Mouse (Mus musculus) midbrain, embryonic 13.5 days (tissue): ENCODE results near the gene Endog. TPM values are rescaled to one million over a fixed set of nuclear protein-coding genes. Genes with fewer than 3 reads are reported as not detected.
A peak's percentile ranks its signal among the peaks of the same experiment; 100 is the strongest.

Experiments used
- ATAC-seq: fragments of 200-750 bp; cut with Nextera tagmentation; 2 replicates; pipeline ENCODE4 v1.8.0; 2017; ENCODE audit warnings: mild to moderate bottlenecking, moderate TSS enrichment, moderate library complexity
- H3K27ac ChIP-seq: fragments of 300-500 bp; sonication (generic); 2 replicates; pipeline ENCODE4 v1.5.1; 2015; ENCODE audit warnings: inconsistent platforms, mild to moderate bottlenecking, moderate library complexity
- H3K27me3 ChIP-seq: fragments of 300-500 bp; sonication (generic); 2 replicates; pipeline ENCODE4 v1.6.1; 2015; ENCODE audit warnings: mild to moderate bottlenecking, inconsistent platforms
- H3K36me3 ChIP-seq: fragments of 300-500 bp; sonication (generic); 2 replicates; pipeline ENCODE4 v1.6.1; 2015; ENCODE audit warnings: mild to moderate bottlenecking, inconsistent platforms
- H3K4me1 ChIP-seq: fragments of 300-500 bp; sonication (generic); replicated peaks from 2 replicates; pipeline ENCODE4 v1.6.1; 2015; ENCODE audit warnings: inconsistent platforms
- H3K4me2 ChIP-seq: fragments of 300-500 bp; sonication (generic); replicated peaks from 2 replicates; pipeline ENCODE4 v1.6.1; 2015; ENCODE audit warnings: moderate library complexity, mild to moderate bottlenecking, inconsistent platforms
- H3K4me3 ChIP-seq: fragments of 300-500 bp; sonication (generic); replicated peaks from 2 replicates; pipeline ENCODE4 v1.5.1; 2015; ENCODE audit warnings: mild to moderate bottlenecking, inconsistent platforms
- H3K9ac ChIP-seq: fragments of 300-500 bp; sonication (generic); replicated peaks from 2 replicates; pipeline ENCODE4 v1.6.1; 2015; ENCODE audit warnings: mild to moderate bottlenecking, inconsistent platforms
- H3K9me3 ChIP-seq: fragments of 300-500 bp; sonication (generic); 2 replicates; pipeline ENCODE4 v1.6.1; 2016; ENCODE audit warnings: mild to moderate bottlenecking, inconsistent platforms
- WGBS: fragments of 180-500 bp; shearing (Covaris S2); methylation state at CpG from one replicate; pipeline ENCODE4 v1.1.7; 2015; 5-methylcytosine and 5-hydroxymethylcytosine counted together
- polyA plus RNA-seq: library from polyadenylated mRNA; unstranded; fragments of >200 nt; fragmentation: Nextera tagmentation; extraction: Ambion mirVana; gene quantifications from 2 replicates; pipeline ENCODE4 v1.2.1, GENCODE M21; 2015

The Endog gene
- polyA plus RNA-seq, 1 experiment from 2014 or later = 13.8 TPM

DNA sequence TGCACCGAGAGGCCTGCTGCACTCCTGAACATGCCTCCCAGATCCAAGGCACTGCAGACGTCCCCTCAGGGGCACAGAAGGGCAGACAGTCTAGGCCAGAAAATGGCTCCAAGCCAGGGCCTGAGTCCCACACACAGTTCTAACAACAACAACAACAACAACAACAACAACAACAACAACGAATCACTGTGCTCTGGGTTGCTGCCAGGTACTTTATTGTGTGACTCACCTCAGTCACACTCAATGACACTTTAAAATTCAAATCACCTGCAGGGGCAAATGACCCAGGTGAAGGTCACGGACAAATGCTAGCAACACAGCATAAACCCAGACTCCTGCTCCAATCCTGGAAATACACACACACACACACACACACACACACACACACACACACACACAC is 26.7 kb downstream of the Endog start:
- H3K9ac ChIP-seq = no peak overlapping the region; the same call in 1 of the 2 replicates
- no peaks in the 10 kb centered on the region for H3K4me1 ChIP-seq
- WGBS = 53% methylated on average over 4 of the region's 4 CpGs
- no peaks in the 10 kb centered on the region for H3K9me3 ChIP-seq
- H3K27ac ChIP-seq = no peak overlapping the region
- no peaks in the 10 kb centered on the region for H3K27me3 ChIP-seq
- no peak for ATAC-seq
- no peak overlapping the region for H3K4me3 ChIP-seq
- H3K36me3 ChIP-seq = no peaks in the 10 kb centered on the region
- H3K4me2 ChIP-seq = no peak overlapping the region

DNA sequence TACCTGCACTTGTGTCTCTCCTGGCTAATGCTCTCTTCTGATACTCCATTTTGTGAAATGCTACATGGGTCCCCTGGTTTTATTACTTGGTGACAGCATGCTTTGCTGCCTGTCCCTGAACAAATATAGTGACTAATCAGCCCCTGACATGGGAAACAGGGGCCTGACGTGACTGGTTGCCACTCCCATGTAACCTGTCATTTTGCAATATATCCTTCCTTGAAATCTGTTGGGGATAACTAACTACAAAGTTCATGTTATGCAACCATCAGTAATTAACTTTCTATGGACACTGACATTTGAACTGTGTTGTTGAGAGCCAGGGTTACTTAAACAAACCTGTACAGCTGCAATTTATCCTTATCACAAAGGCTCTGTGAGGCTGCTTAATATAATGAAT is 28.7 kb downstream of the Endog start:
- Histone ChIP-seq H3K27ac (no peak overlapping the region), H3K4me1 (peaks cover 12% of the 10 kb centered on the region), H3K27me3 (no peaks in the 10 kb centered on the region), H3K36me3 (no peaks in the 10 kb centered on the region), H3K9ac (no peak overlapping the region), H3K9me3 (no peaks in the 10 kb centered on the region), H3K4me2 (no peak overlapping the region), H3K4me3 (no peak overlapping the region)
- 71% methylated on average over 1 of the region's 1 CpGs for WGBS
- ATAC-seq = no peak

- Histone ChIP-seq H3K27ac (no peak overlapping the region), H3K36me3 (no peaks in the 10 kb centered on the region), H3K27me3 (no peaks in the 10 kb centered on the region), H3K4me1 (peaks cover 12% of the 10 kb centered on the region), H3K9ac (no peak overlapping the region), H3K4me3 (no peak overlapping the region), H3K4me2 (no peak overlapping the region), H3K9me3 (no peaks in the 10 kb centered on the region)
- whole genome bisulfite sequencing = 91% methylated on average over 5 of the region's 5 CpGs
- ATAC-seq = no peak
Measured at GRCm38 (mm10) chr2:30200388-30200925, 29.2 kb downstream of the Endog start.

GRCm38 (mm10) chr2:30203439-30203838 is 32.1 kb downstream of the Endog start:
- Histone ChIP-seq H3K9ac (no peak overlapping the region), H3K4me3 (no peak overlapping the region), H3K27me3 (no peaks in the 10 kb centered on the region), H3K9me3 (no peaks in the 10 kb centered on the region), H3K36me3 (no peaks in the 10 kb centered on the region), H3K27ac (no peak overlapping the region), H3K4me1 (peaks cover 23% of the 10 kb centered on the region), H3K4me2 (no peak overlapping the region)
- ATAC-seq = no peak
- 77% methylated on average over 7 of the region's 7 CpGs for WGBS

GRCm38 (mm10) chr2:30205255-30205628 is 33.9 kb downstream of the Endog start:
- H3K4me3 ChIP-seq = peak overlapping the region; percentile 63
- no peaks in the 10 kb centered on the region for H3K9me3 ChIP-seq
- peak overlapping the region; percentile 89 for H3K4me2 ChIP-seq
- H3K9ac ChIP-seq = peak overlapping the region; percentile 72
- no peaks in the 10 kb centered on the region for H3K27me3 ChIP-seq
- peak overlapping the region; percentile 77 for H3K27ac ChIP-seq
- H3K36me3 ChIP-seq = no peaks in the 10 kb centered on the region
- ATAC-seq = peak; percentile 61
- H3K4me1 ChIP-seq = peaks cover 23% of the 10 kb centered on the region
- 2% methylated on average over 13 of the region's 13 CpGs for WGBS

DNA sequence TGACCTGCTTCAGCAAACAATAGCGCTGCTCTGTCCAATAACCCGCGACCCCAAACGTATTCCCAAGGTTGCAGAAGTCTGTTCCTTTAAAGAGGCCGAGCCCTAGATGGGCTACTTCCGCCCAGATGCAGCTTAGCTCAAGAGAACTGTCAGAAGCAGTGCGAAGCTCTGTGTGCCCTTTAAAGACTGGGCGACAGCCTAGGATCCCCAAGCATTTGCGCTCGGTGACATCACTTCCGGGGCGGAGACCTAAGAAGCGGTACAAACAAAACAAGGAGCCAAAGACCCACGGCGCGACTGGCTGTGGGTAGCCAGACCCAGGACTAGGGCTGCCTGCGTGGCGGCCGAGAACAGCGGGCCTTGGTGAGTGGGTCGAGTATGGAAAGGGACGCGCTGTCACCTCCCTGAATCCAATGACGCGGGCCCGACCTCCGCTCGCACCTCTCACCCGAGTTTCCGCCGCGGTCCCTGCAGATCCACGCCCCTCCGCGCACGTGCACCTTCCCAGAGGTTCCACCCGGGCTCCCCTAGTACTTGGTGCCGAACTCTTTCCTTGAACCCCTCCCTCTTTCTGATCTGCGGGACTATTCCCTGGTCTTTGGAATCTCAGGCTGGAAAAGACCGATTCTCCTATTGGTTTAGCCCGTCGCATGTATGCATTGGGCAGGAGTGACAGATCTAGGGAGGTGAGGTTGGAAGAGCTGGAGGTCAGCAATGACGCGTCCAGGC is 34.5 kb downstream of the Endog start, which contains the start of gene Kyat1:
TSS of gene Kyat1 (minus strand) at position 219 of the 729 bp plus-strand sequence.
- Histone ChIP-seq H3K9me3 (no peaks in the 10 kb centered on the region), H3K4me1 (peaks cover 23% of the 10 kb centered on the region), H3K4me2 (peak within 1 kb of the TSS; percentile 89), H3K4me3 (peak within 1 kb of the TSS; percentile 63), H3K9ac (peak within 1 kb of the TSS; percentile 72), H3K36me3 (no peaks in the 10 kb centered on the region), H3K27me3 (no peaks in the 10 kb centered on the region), H3K27ac (peak within 1 kb of the TSS; percentile 77)
- peak; percentile 99 for ATAC-seq
- WGBS = 0% methylated on average over 44 of the region's 44 CpGs

GRCm38 (mm10) chr2:30207401-30207800 is 36.1 kb downstream of the Endog start:
- H3K4me2 ChIP-seq = no peak overlapping the region
- no peak for ATAC-seq
- H3K27me3 ChIP-seq = no peaks in the 10 kb centered on the region
- peaks cover 23% of the 10 kb centered on the region for H3K4me1 ChIP-seq
- no peak overlapping the region for H3K4me3 ChIP-seq
- H3K9ac ChIP-seq = no peak overlapping the region
- H3K9me3 ChIP-seq = no peaks in the 10 kb centered on the region
- H3K36me3 ChIP-seq = no peaks in the 10 kb centered on the region
- 88% methylated on average over 4 of the region's 4 CpGs for WGBS
- no peak overlapping the region for H3K27ac ChIP-seq

DNA sequence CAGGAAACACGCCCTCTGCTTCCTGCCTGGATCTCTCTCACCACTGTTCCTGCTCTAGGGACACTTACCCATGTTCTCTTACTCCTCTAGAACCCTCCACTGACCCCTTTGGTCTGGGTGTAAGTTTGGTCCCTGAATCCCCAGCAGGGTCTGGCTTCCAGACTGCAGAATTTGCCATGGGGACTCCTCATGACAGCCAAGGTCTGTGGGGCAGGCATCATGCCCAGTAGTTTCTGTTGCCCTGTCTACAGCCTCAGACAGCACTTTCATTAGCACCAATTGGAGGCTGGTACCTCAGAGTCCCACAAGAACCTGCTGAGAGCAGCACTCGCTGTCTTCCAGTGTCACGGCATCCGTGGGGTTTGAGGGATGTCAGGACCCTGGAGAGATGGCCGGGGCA is 36.6 kb downstream of the Endog start:
- Histone ChIP-seq H3K9ac (no peak overlapping the region), H3K4me2 (no peak overlapping the region), H3K27ac (no peak overlapping the region), H3K27me3 (no peaks in the 10 kb centered on the region), H3K4me1 (peaks cover 23% of the 10 kb centered on the region), H3K4me3 (no peak overlapping the region), H3K9me3 (no peaks in the 10 kb centered on the region), H3K36me3 (no peaks in the 10 kb centered on the region)
- no peak for ATAC-seq
- WGBS = 80% methylated on average over 5 of the region's 5 CpGs

DNA sequence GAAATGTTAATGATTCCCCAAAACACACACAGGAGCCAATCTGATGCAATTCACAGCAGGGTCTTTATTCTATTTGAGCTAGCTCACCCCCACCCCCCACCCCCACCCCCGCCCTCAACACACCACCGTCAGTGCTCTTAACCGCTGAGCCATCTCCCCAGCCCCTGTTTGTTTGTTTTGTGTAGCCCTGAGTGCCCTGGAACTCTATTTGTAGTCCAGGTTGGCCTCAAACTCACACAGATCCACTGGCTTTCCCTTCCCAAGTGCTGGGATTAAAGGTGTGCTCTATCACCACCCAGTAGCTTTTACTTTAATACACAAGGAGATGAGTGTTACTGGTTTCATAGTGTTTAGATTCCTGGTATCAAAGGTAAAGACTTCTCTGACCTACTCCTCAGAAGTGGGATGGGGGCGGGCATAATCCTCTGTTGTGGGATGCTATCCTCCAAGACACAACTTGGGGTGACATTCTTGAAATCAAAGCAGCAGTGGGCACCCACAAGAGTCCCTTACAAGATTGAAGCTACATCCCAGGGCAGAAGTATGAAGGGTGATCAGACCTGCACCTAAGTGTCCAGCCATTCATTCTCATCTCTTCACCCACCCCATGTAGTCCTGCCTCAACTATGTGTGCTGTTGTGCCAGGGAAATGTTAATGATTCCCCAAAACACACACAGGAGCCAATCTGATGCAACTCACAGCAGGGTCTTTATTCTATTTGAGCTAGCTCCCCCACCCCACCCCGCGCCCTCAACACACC is 40.3 kb downstream of the Endog start:
- no peak overlapping the region for H3K27ac ChIP-seq
- H3K36me3 ChIP-seq = no peaks in the 10 kb centered on the region
- H3K4me3 ChIP-seq = no peak overlapping the region
- H3K4me1 ChIP-seq = peaks cover 4% of the 10 kb centered on the region
- H3K9me3 ChIP-seq = no peaks in the 10 kb centered on the region
- no peak overlapping the region for H3K9ac ChIP-seq
- no peak overlapping the region for H3K4me2 ChIP-seq
- no peaks in the 10 kb centered on the region for H3K27me3 ChIP-seq
- WGBS = 71% methylated on average over 6 of the region's 6 CpGs
- ATAC-seq = no peak

DNA sequence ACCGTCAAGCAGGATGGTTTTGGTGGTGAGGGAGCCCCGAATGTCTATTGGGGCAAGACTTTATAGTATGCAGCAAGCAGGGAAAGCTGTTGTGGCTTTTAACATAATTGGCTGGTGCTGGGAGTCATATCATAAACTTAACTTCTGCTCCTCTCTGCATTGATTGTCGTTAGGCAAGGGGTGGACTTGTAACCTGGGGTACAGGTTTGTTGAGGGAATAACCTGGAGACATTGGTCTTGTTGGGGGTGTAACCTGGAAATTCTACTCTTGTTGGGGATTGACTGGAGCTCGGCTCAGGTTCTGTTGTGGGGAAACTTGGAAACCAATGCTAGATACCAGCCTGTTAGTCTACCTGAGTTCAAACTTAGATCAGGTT is 40.9 kb downstream of the Endog start:
- Histone ChIP-seq H3K4me1 (no peaks in the 10 kb centered on the region), H3K9me3 (no peaks in the 10 kb centered on the region), H3K4me2 (no peak overlapping the region), H3K9ac (no peak overlapping the region), H3K27me3 (no peaks in the 10 kb centered on the region), H3K4me3 (no peak overlapping the region), H3K36me3 (no peaks in the 10 kb centered on the region), H3K27ac (no peak overlapping the region)
- 75% methylated on average over 4 of the region's 4 CpGs for whole genome bisulfite sequencing
- ATAC-seq = no peak

DNA sequence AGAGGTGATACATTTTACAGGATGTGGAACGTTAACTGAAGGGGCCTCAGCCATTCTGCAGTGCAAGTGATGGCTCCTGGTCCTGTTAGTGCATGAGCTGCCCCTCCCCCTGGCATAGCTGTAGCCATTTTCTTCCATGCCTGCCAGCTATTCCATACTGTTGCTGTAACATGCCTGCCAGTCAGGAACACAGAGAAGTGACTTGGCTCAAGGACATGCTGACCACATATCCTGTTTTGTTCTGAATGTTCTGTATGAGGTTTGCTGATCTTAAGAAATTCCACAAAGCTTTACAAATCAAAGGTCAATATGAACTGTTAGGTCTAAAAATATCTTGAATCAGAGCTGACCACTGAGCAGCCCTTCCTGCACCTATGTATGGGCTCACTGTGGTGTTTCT is 41.7 kb downstream of the Endog start:
- ATAC-seq = no peak
- Histone ChIP-seq H3K4me2 (no peak overlapping the region), H3K4me3 (no peak overlapping the region), H3K9ac (no peak overlapping the region), H3K36me3 (no peaks in the 10 kb centered on the region), H3K4me1 (no peaks in the 10 kb centered on the region), H3K9me3 (no peaks in the 10 kb centered on the region), H3K27me3 (no peaks in the 10 kb centered on the region), H3K27ac (no peak overlapping the region)
- WGBS = 85% methylated on average over 1 of the region's 1 CpGs

GRCm38 (mm10) chr2:30214745-30215144 is 43.5 kb downstream of the Endog start:
- Histone ChIP-seq H3K27ac (no peak overlapping the region), H3K4me1 (no peaks in the 10 kb centered on the region), H3K9ac (no peak overlapping the region), H3K27me3 (no peaks in the 10 kb centered on the region), H3K4me2 (no peak overlapping the region), H3K4me3 (no peak overlapping the region), H3K9me3 (no peaks in the 10 kb centered on the region), H3K36me3 (no peaks in the 10 kb centered on the region)
- WGBS = 88% methylated on average over 3 of the region's 3 CpGs
- no peak for ATAC-seq
